In the genomic region with DNA sequence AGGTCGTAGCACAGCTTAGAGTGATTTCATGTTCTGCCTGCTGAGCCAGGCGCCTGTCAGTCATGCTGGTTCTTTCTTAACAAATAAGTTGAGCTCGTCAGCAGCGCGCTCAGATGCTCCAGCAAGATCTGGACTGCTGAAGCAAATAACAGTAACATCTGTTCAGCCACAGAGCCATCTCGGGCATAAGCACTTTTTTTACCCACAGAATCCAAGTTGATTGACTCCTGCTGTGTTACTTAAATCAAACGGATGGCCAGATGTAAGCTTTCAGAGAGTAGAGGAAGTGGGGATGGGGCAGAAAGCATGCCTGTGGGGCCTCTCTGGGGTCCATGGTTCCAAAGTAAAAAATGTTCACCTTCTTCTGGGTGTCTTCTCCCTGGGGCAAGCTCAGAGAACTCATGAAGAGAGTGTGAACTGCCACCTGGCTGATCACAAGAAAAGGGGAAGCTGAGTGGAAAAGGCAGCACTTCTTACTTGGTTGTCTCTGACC, we compare ENCODE assay signal across 10 mouse cellular contexts. TPM values are rescaled to one million over a fixed set of nuclear protein-coding genes. Genes with fewer than 3 reads are reported as not detected.
DNase-seq lines count a peak whose midpoint lies in the region; ATAC-seq and TF ChIP-seq lines count a peak whose summit lies in the region.
"Had no signal": no experiment of that assay in that cellular context is flagged by ENCODE, and none has a peak within 500 bp of the region (broad histone marks: within the 10 kb centered on the region; RNA-seq: fewer than 3 reads in every experiment).

No protein-coding gene starts in this region.

- TF ChIP-seq CTCF in spleen, adult 2 months (IDR thresholded peaks at IDR 0.05; ENCODE audit: extremely low read depth, insufficient read depth, insufficient read length, insufficient replicate concordance), result no peak

- H3K36me3 ChIP-seq in spleen, adult 2 months (ENCODE audit: control insufficient read depth, insufficient read depth, low read length), result no peaks in the 10 kb centered on the region
- H3K36me3 ChIP-seq in limb, embryonic 14.5 days (ENCODE audit: control insufficient read depth, insufficient read depth, low read length), result no peaks in the 10 kb centered on the region; the same call in 1 of the 2 replicates
- H3K36me3 ChIP-seq: liver, embryonic 12.5 days; neural tube, embryonic 12.5 days had no signal

- no peaks in the 10 kb centered on the region for H3K27me3 ChIP-seq in spleen, adult 2 months (ENCODE audit: control insufficient read depth, insufficient read depth, low read length)
- H3K27me3 ChIP-seq in limb, embryonic 14.5 days (ENCODE audit: control insufficient read depth, insufficient read depth, low read length), result no peaks in the 10 kb centered on the region
- H3K27me3 ChIP-seq: liver, embryonic 12.5 days; neural tube, embryonic 12.5 days had no signal

- H3K27ac ChIP-seq in spleen, adult 2 months (ENCODE audit: insufficient read depth, low read length), result peak overlapping the region; percentile 64
- no peak overlapping the region; the same call in 1 of the 2 replicates for H3K27ac ChIP-seq in limb, embryonic 14.5 days (replicated peaks; ENCODE audit: low read depth, low read length)
- H3K27ac ChIP-seq: liver, embryonic 12.5 days; neural tube, embryonic 12.5 days had no signal

- no peaks in the 10 kb centered on the region for H3K9me3 ChIP-seq in limb, embryonic 14.5 days (ENCODE audit: control insufficient read depth, low read length)
- H3K9me3 ChIP-seq: liver, embryonic 12.5 days; neural tube, embryonic 12.5 days had no signal

- no peak overlapping the region for H3K9ac ChIP-seq in limb, embryonic 14.5 days (ENCODE audit: low read depth, low read length, severe bottlenecking)
- H3K9ac ChIP-seq: liver, embryonic 12.5 days; neural tube, embryonic 12.5 days had no signal

- H3K4me3 ChIP-seq in spleen, adult 2 months (ENCODE audit: extremely low read depth, insufficient read depth, insufficient read length), result no peak overlapping the region
- no peak overlapping the region for H3K4me3 ChIP-seq in limb, embryonic 14.5 days (replicated peaks; ENCODE audit: low read length)
- H3K4me3 ChIP-seq: liver, embryonic 12.5 days; neural tube, embryonic 12.5 days had no signal

- peaks cover 9% of the 10 kb centered on the region; the same call in 1 of the 2 replicates for H3K4me1 ChIP-seq in spleen, adult 2 months (ENCODE audit: control insufficient read depth, insufficient read depth, insufficient read length)
- H3K4me1 ChIP-seq in limb, embryonic 14.5 days (ENCODE audit: control insufficient read depth, insufficient read depth, low read length), result peaks cover 7% of the 10 kb centered on the region
- H3K4me1 ChIP-seq: liver, embryonic 12.5 days had no signal

- peak; percentile 64 for ATAC-seq in limb, embryonic 14.5 days (ENCODE audit: low FRiP score, low read depth)
- ATAC-seq: liver, embryonic 12.5 days had no signal

- peak; percentile 86 for DNase-seq in heart, adult 11 months
- DNase-seq in heart, adult 9 months (ENCODE audit: low spot score in 2 of 2), result no peak
- peak; percentile 11 to 19 for DNase-seq in spleen, adult 2 months (ENCODE audit: low read depth in 1 of 2, low spot score in 2 of 2)
- no peak for DNase-seq in spleen, postnatal 4 days (ENCODE audit: low spot score in 2 of 2)
- peak; percentile 66 for DNase-seq in limb, embryonic 14.5 days (ENCODE audit: low spot score)
- DNase-seq in kidney, adult 9 months, result no peak
- DNase-seq in ovary, postnatal 36 days (ENCODE audit: low spot score), result no peak
- DNase-seq in ovary, postnatal 14 days (ENCODE audit: low spot score), result no peak

- no peak for TF ChIP-seq POLR2A in spleen, adult 2 months (IDR thresholded peaks at IDR 0.05; ENCODE audit: low read depth, low read length)
- TF ChIP-seq POLR2A in limb, embryonic 14.5 days (IDR thresholded peaks at IDR 0.05; ENCODE audit: borderline replicate concordance, extremely low read depth, insufficient read depth, insufficient read length), result no peak

- 15% methylated on average over 7 of the region's 7 CpGs for WGBS in spleen, adult 2 months
- 14% methylated on average over 7 of the region's 7 CpGs for WGBS in limb, embryonic 14.5 days

- no peak overlapping the region for H3K4me2 ChIP-seq in limb, embryonic 14.5 days (replicated peaks; ENCODE audit: low read depth, low read length, severe bottlenecking)
- H3K4me2 ChIP-seq: liver, embryonic 12.5 days; neural tube, embryonic 12.5 days had no signal

RNA-seq across cellular contexts. Expression of gene Akap2, which starts 3.5 kb away (rescaled TPM):
- polyA plus RNA-seq in spleen, adult 2 months (2012; rRNA removed), result 23.6 and 29.0 TPM in 2 replicates
- polyA plus RNA-seq in limb, embryonic 14.5 days (2012; rRNA removed), result 27.6 and 33.2 TPM in 2 replicates
- 23.6 and 31.1 TPM in 2 replicates for polyA plus RNA-seq in limb, embryonic 14.5 days (2014; fragmentation: Nextera tagmentation; extraction: Ambion mirVana)

Comparison
In these comparisons a context has a peak if more than half of its experiments do, and no peak if none do; other contexts are left out.
1. DNase-seq: peak in heart, adult 11 months (single experiment), spleen, adult 2 months (2 of 2) and limb, embryonic 14.5 days (single experiment); none in heart, adult 9 months (0 of 2), spleen, postnatal 4 days (0 of 2), kidney, adult 9 months (single experiment), ovary, postnatal 36 days (single experiment) and ovary, postnatal 14 days (single experiment).